Mouse (Mus musculus): ENCODE measurements at regions not wholly inside any gene's neighbourhood (a gene's known extent, or its start where the extent isn't known, plus 50 kb on each side); places are given as distances from the start of the nearest gene placed in this dataset.

DNA sequence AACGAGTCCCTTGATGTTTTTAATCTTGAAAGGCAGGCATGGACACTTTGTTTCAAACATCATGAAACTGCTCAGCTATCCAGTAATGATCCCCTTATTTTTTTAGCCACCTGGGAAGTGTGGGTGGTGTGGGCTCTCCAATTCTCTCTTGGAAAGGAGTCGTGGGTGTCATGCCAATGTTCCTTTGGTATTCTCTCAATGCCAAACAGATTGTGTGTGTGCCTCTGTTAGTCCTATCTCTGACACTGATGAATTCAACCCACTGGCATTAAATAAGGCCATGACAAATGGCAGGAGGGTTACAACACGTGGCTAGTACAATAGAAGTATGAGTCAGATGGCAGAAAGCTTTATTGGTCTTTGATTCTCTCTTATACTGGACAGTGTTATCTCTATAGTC lies 74.0 kb upstream of the Naf1 start:
- ATAC-seq (ENCODE audit: low FRiP score), result no peak

More for the DNA sequence above, 74.0 kb upstream of the Naf1 start:
- Histone ChIP-seq H3K4me2 (ENCODE audit: low read depth, low read length, poor library complexity, severe bottlenecking) (no peak overlapping the region), H3K4me3 (ENCODE audit: low read depth, low read length) (no peak overlapping the region), H3K36me3 (ENCODE audit: insufficient read depth, low read length) (no peaks in the 10 kb centered on the region), H3K9me3 (ENCODE audit: low read length) (no peaks in the 10 kb centered on the region), H3K9ac (replicated peaks; ENCODE audit: low read length, poor library complexity, severe bottlenecking) (no peak overlapping the region), H3K27me3 (ENCODE audit: insufficient read depth, low read length) (no peaks in the 10 kb centered on the region), H3K4me1 (ENCODE audit: insufficient read depth, low read length) (no peaks in the 10 kb centered on the region), H3K27ac (ENCODE audit: low read depth, low read length) (no peak overlapping the region)
- WGBS, result 56% methylated on average over 3 of the region's 3 CpGs
- TF ChIP-seq CTCF (IDR thresholded peaks at IDR 0.05), result no peak
- DNase-seq (ENCODE audit: low spot score), result no peak
